Mouse (Mus musculus) lung, postnatal 0 days (tissue): ENCODE measurements around the gene 5430427O19Rik. TPM values are rescaled to one million over a fixed set of nuclear protein-coding genes. Genes with fewer than 3 reads are reported as not detected.

Source experiments
- ATAC-seq: fragments of 200-750 bp; cut with Nextera tagmentation; 2 replicates; pipeline ENCODE4 v1.8.0; 2017; ENCODE audit warnings: moderate library complexity
- DNase-seq: peaks from one replicate; pipeline ENCODE4 v3.0.0-alpha.2; 2016; ENCODE audit warnings: low spot score
- H3K27ac ChIP-seq: fragments of 300-500 bp; sonication (generic); 2 replicates; pipeline ENCODE4 v1.5.1; 2014; ENCODE audit warnings: antibody characterized with exemption, mild to moderate bottlenecking, low read length, mixed read lengths
- H3K27me3 ChIP-seq: fragments of 300-500 bp; sonication (generic); replicated peaks from 2 replicates; pipeline ENCODE4 v1.6.1; 2014; ENCODE audit warnings: low read length, mixed read lengths; ENCODE audit not compliant: insufficient read depth
- H3K36me3 ChIP-seq: fragments of 300-500 bp; sonication (generic); 2 replicates; pipeline ENCODE4 v1.6.1; 2014; ENCODE audit warnings: low read length, mixed read lengths; ENCODE audit not compliant: insufficient read depth
- H3K4me1 ChIP-seq: fragments of 300-500 bp; sonication (generic); 2 replicates; pipeline ENCODE4 v1.6.1; 2014; ENCODE audit warnings: antibody characterized with exemption, low read depth, low read length, mixed read lengths; ENCODE audit not compliant: insufficient read depth
- H3K4me2 ChIP-seq: fragments of 300-500 bp; sonication (generic); replicated peaks from 2 replicates; pipeline ENCODE4 v1.6.1; 2014; ENCODE audit warnings: low read depth, mild to moderate bottlenecking, low read length, moderate library complexity, mixed read lengths
- H3K4me3 ChIP-seq: fragments of 300-500 bp; sonication (generic); 2 replicates; pipeline ENCODE4 v1.5.1; 2014; ENCODE audit warnings: low read depth, low read length
- H3K9ac ChIP-seq: fragments of 300-500 bp; sonication (generic); replicated peaks from 2 replicates; pipeline ENCODE4 v1.6.1; 2014; ENCODE audit warnings: low read depth, mild to moderate bottlenecking
- H3K9me3 ChIP-seq: fragments of 300-500 bp; sonication (generic); 2 replicates; pipeline ENCODE4 v1.6.1; 2016; ENCODE audit warnings: low read length, mixed read lengths
- CTCF ChIP-seq: IDR thresholded peaks from 2 replicates; pipeline ENCODE4 v1.5.1; 2016; ENCODE audit warnings: antibody characterized with exemption, mild to moderate bottlenecking
- EP300 ChIP-seq: IDR thresholded peaks from 2 replicates; pipeline ENCODE4 v1.6.1; 2016; ENCODE audit warnings: antibody characterized with exemption, mild to moderate bottlenecking, control low read depth
- WGBS: fragments of 180-500 bp; shearing (Covaris S2); extraction: QIAGEN DNeasy Blood & Tissue Kit; methylation state at CpG from one replicate; pipeline ENCODE4 v1.1.7; 2014; 5-methylcytosine and 5-hydroxymethylcytosine counted together
- polyA plus RNA-seq: library from polyadenylated mRNA; unstranded; fragments of >200 nt; fragmentation: Nextera tagmentation; extraction: Ambion mirVana; gene quantifications from 2 replicates; pipeline ENCODE4 v1.2.1, GENCODE M21; 2015

The 5430427O19Rik gene
- polyA plus RNA-seq = 0.49 and 0.53 TPM in 2 replicates

DNA sequence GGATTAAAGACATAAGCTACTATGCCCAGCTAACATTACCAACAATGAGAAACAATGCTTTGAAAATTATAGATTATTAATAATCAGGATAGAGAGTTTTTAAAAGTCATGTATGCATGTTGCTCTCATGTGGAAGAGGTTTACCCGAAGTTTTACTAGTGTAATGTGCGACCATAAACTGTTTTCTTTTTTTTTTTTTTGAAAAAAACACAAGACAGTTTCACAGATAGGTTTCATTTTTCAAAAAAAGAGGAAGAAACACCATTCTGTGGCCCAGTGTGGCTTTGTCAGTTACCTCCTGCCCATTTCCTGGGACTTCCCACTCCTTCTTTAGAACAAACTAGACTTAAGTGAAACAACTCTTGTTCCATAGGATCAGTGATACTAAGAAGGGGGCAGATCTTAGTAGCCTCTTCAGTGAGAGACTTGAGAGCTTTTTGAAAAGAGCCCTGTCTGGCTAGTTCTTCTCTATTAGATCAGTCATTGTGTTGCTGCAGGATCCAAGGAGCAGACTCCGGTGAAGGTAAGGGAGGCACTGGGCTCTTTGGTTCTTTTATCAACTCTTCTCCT lies at the start of gene 5430427O19Rik:
TSS of gene 5430427O19Rik (plus strand) at position 441 of the 570 bp plus-strand sequence.
- TF ChIP-seq CTCF = no peak
- TF ChIP-seq EP300 = no peak
- no peaks in the 10 kb centered on the region for H3K27me3 ChIP-seq
- H3K9ac ChIP-seq = no peak within 1 kb of the TSS
- no peak within 1 kb of the TSS for H3K27ac ChIP-seq
- DNase-seq (no peak), ATAC-seq (no peak)
- H3K36me3 ChIP-seq = no peaks in the 10 kb centered on the region
- no peaks in the 10 kb centered on the region for H3K4me1 ChIP-seq
- H3K9me3 ChIP-seq = no peaks in the 10 kb centered on the region
- 69% methylated on average over 3 of the region's 3 CpGs for WGBS
- H3K4me3 ChIP-seq = no peak within 1 kb of the TSS
- no peak within 1 kb of the TSS for H3K4me2 ChIP-seq

GRCm38 (mm10) chrX:85827719-85828453 lies 42.3 kb upstream of the 5430427O19Rik start:
- Histone ChIP-seq H3K27me3 (no peaks in the 10 kb centered on the region), H3K4me2 (no peak overlapping the region), H3K27ac (no peak overlapping the region), H3K36me3 (no peaks in the 10 kb centered on the region), H3K9me3 (no peaks in the 10 kb centered on the region), H3K4me3 (no peak overlapping the region), H3K9ac (no peak overlapping the region), H3K4me1 (no peaks in the 10 kb centered on the region)
- 69% methylated on average over 3 of the region's 3 CpGs for WGBS
- no peak for TF ChIP-seq EP300
- no peak for TF ChIP-seq CTCF
- no peak for ATAC-seq
- DNase-seq = no peak

DNA sequence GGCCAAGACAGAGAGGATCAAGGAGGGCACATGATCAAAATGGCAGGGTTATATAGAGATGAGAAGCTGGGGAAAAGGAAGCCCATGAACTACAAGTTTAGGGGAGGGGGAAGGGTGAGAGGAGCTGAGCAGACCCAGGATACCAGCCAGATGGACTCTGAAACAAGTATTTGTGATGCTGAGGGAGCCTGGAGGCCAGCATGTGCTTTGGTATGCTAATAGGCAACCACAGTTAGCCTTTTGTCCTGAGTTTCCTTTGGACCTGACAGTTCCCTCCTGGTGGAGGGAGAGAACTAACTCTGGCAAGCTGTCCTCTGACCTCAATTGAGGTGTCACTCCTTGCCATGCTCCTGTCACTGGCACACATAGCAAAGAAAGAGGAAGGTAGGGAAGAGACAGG lies 41.2 kb upstream of the 5430427O19Rik start:
- Histone ChIP-seq H3K4me2 (no peak overlapping the region), H3K9me3 (no peaks in the 10 kb centered on the region), H3K27ac (no peak overlapping the region), H3K4me1 (no peaks in the 10 kb centered on the region), H3K36me3 (no peaks in the 10 kb centered on the region), H3K4me3 (no peak overlapping the region), H3K9ac (no peak overlapping the region), H3K27me3 (no peaks in the 10 kb centered on the region)
- no peak for TF ChIP-seq CTCF
- DNase-seq (no peak), ATAC-seq (no peak)

- H3K36me3 ChIP-seq = no peaks in the 10 kb centered on the region
- no peaks in the 10 kb centered on the region for H3K27me3 ChIP-seq
- no peak overlapping the region for H3K27ac ChIP-seq
- H3K4me3 ChIP-seq = no peak overlapping the region
- no peaks in the 10 kb centered on the region for H3K4me1 ChIP-seq
- DNase-seq = no peak
- ATAC-seq = no peak
- no peak overlapping the region for H3K4me2 ChIP-seq
- TF ChIP-seq EP300 = no peak
- TF ChIP-seq CTCF = no peak
- no peaks in the 10 kb centered on the region for H3K9me3 ChIP-seq
- H3K9ac ChIP-seq = no peak overlapping the region
Measured at GRCm38 (mm10) chrX:85839174-85839573, 31.0 kb upstream of the 5430427O19Rik start.

- H3K4me3 ChIP-seq = no peak overlapping the region
- no peak for ATAC-seq
- 58% methylated on average over 3 of the region's 3 CpGs for WGBS
Measured at GRCm38 (mm10) chrX:85855938-85856337, 14.2 kb upstream of the 5430427O19Rik start.

GRCm38 (mm10) chrX:85857169-85857568 lies 13.0 kb upstream of the 5430427O19Rik start:
- Histone ChIP-seq H3K4me2 (no peak overlapping the region), H3K4me1 (no peaks in the 10 kb centered on the region), H3K9ac (no peak overlapping the region), H3K4me3 (no peak overlapping the region), H3K27ac (no peak overlapping the region), H3K27me3 (no peaks in the 10 kb centered on the region), H3K9me3 (no peaks in the 10 kb centered on the region), H3K36me3 (no peaks in the 10 kb centered on the region)
- ATAC-seq (peak; percentile 80), DNase-seq (peak; percentile 64)
- TF ChIP-seq EP300 (peak; percentile 58; the same call in 1 of the 2 replicates), CTCF (no peak)

More at GRCm38 (mm10) chrX:85855938-85856337, 14.2 kb upstream of the 5430427O19Rik start:
- no peak overlapping the region for H3K9ac ChIP-seq
- no peak for TF ChIP-seq EP300
- no peak for TF ChIP-seq CTCF
- H3K4me1 ChIP-seq = no peaks in the 10 kb centered on the region
- H3K36me3 ChIP-seq = no peaks in the 10 kb centered on the region
- no peak overlapping the region for H3K27ac ChIP-seq
- no peak for DNase-seq
- H3K4me2 ChIP-seq = no peak overlapping the region
- H3K27me3 ChIP-seq = no peaks in the 10 kb centered on the region
- H3K9me3 ChIP-seq = no peaks in the 10 kb centered on the region
